Mouse (Mus musculus): Measurements from ENCODE around the gene Defa21. TPM values are rescaled to one million over a fixed set of nuclear protein-coding genes. Genes with fewer than 3 reads are reported as not detected.
A peak's percentile ranks its signal among the peaks of the same experiment; 100 is the strongest.
"Not testable (repeated sequence)": the region's sequence is repeated elsewhere in the genome, so short reads cannot be mapped to it uniquely, and the experiment has no call there.

Defa21 gene
- total RNA-seq (2021) = not detected
- long read RNA-seq, experiment 1 = 0 reads
- long read RNA-seq, experiment 2 = 0 reads

- not testable (repeated sequence) for DNase-seq (ENCODE audit: low spot score in 2 of 2)
Measured at GRCm38 (mm10) chr8:21025245-21025644, at the start of gene Defa21. Defa21 (plus strand) TSS chr8:21025545.

- no peak for DNase-seq (ENCODE audit: low spot score in 2 of 2)
Measured at GRCm38 (mm10) chr8:20979846-20980245, 45.5 kb upstream of the Defa21 start.

GRCm38 (mm10) chr8:20994042-20994441 is 31.3 kb upstream of the Defa21 start:
- DNase-seq (ENCODE audit: low spot score in 2 of 2) = not testable (repeated sequence)

GRCm38 (mm10) chr8:20996776-20997175 is 28.6 kb upstream of the Defa21 start:
- DNase-seq (ENCODE audit: low spot score in 2 of 2) = no peak

GRCm38 (mm10) chr8:20997291-20997690 is 28.1 kb upstream of the Defa21 start:
- no peak for DNase-seq (ENCODE audit: low spot score in 2 of 2)

GRCm38 (mm10) chr8:21001171-21001570 is 24.2 kb upstream of the Defa21 start:
- peak in 1 of 2 experiments; percentile 5 for DNase-seq (ENCODE audit: low spot score in 2 of 2)

GRCm38 (mm10) chr8:21006801-21007200 is 18.5 kb upstream of the Defa21 start:
- DNase-seq (ENCODE audit: low spot score in 2 of 2) = no peak

GRCm38 (mm10) chr8:21008578-21008977 is 16.8 kb upstream of the Defa21 start:
- DNase-seq (ENCODE audit: low spot score in 2 of 2) = not testable (repeated sequence)

- not testable (repeated sequence) for DNase-seq (ENCODE audit: low spot score in 2 of 2)
Measured at GRCm38 (mm10) chr8:21010548-21010947, 14.8 kb upstream of the Defa21 start.

- DNase-seq (ENCODE audit: low spot score in 2 of 2) = not testable (repeated sequence)
Measured at GRCm38 (mm10) chr8:21054747-21055146, 29.4 kb downstream of the Defa21 start, which contains the start of gene Defa23. Defa23 (plus strand) TSS chr8:21055047.

GRCm38 (mm10) chr8:21064738-21065137 is 39.4 kb downstream of the Defa21 start, which contains the start of gene Defa35:
Defa35 (plus strand) TSS chr8:21065038.
- DNase-seq (ENCODE audit: low spot score in 2 of 2) = not testable (repeated sequence)

Other genes with a start within 250 kb of the Defa21 start
- gene Defb33, start 132.9 kb upstream of the Defa21 start, total RNA-seq (2021) = not detected
- not detected for gene Gm15056, start 122.9 kb upstream of the Defa21 start, total RNA-seq (2021)
- not detected for gene Gm6040, start 103.5 kb upstream of the Defa21 start, total RNA-seq (2021)
- gene AY761185, start 80.8 kb upstream of the Defa21 start, total RNA-seq (2021) = not detected
- not detected for gene Defa23, start 29.5 kb downstream of the Defa21 start, total RNA-seq (2021)
- gene Defa35, start 39.5 kb downstream of the Defa21 start, total RNA-seq (2021) = not detected
- not detected for gene Defa25, start 58.9 kb downstream of the Defa21 start, total RNA-seq (2021)
- gene Gm14851, start 70.5 kb downstream of the Defa21 start, total RNA-seq (2021) = not detected
- not detected for gene Defa30, start 109.1 kb downstream of the Defa21 start, total RNA-seq (2021)
- gene Defa22, start 136.7 kb downstream of the Defa21 start, total RNA-seq (2021) = not detected
- not detected for gene Defa31, start 166.1 kb downstream of the Defa21 start, total RNA-seq (2021)
- not detected for gene Gm15293, start 176.0 kb downstream of the Defa21 start, total RNA-seq (2021)
- gene Gm15292, start 224.2 kb downstream of the Defa21 start, total RNA-seq (2021) = not detected